Mouse (Mus musculus) testis, adult 2 months (tissue): ENCODE results near the gene Las1l.

Experiments
- CTCF ChIP-seq: fragments of 200-500 bp; IDR thresholded peaks from 2 replicates; pipeline ENCODE4 v1.5.1; 2012; ENCODE audit warnings: low read depth, mild to moderate bottlenecking, inconsistent platforms, low read length, moderate library complexity; ENCODE audit not compliant: control insufficient read depth, insufficient read depth, insufficient replicate concordance
- POLR2A ChIP-seq: fragments of 200-500 bp; IDR thresholded peaks from 2 replicates; pipeline ENCODE4 v1.6.1; 2012; ENCODE audit warnings: low read depth, mild to moderate bottlenecking, inconsistent platforms, low read length, moderate library complexity; ENCODE audit not compliant: control insufficient read depth

GRCm38 (mm10) chrX:95967847-95968593, 11.3 kb upstream of the Las1l start:
- TF ChIP-seq CTCF (no peak), POLR2A (no peak; the same call in 1 of the 2 replicates)
